Mouse (Mus musculus): ENCODE measurements around the gene Astn2. TPM values are rescaled to one million over a fixed set of nuclear protein-coding genes. Genes with fewer than 3 reads are reported as not detected.

Gene Astn2
- total RNA-seq, 2 experiments from 2014 or later, result 35.2 to 40.3 TPM

GRCm38 (mm10) chr4:65916027-65917008, 488.1 kb downstream of the Astn2 start:
- intact Hi-C loops (cut with DNase I), result no loop called here
- DNase-seq (ENCODE audit: extremely low spot score in 1 of 2, low spot score in 2 of 2), result no peak

DNA sequence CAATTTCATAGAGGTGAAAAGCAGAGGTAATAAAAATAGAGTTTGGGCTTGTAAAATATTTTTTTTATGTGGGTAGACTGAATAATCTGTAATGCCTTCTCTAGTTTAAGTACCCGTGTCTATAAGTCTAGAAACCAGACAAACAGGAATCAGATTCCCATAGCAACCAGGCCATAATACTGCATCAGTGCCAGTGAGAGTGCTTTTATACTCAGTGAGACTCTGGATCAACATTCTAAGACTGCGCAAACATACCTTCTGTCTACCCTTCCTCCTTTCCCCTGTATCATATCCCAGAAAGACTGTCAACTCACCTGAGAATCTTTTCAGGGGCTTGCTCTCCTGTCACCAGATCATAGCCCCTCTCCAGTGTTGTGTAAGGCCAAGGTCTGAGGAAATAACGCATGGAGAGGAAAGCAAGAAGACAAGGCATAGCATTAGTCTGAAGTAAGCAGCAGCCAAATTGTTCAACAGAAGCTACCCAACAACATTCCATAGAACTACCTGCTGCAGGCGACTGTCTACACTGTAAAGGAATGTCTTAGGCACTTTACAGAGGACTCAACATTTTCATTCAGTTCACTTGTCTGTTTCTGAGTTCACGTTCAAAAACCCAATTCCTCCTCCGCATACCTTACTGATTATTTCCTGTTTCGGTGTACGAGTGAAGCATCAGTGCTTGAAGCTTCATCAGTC, 492.0 kb downstream of the Astn2 start:
- DNase-seq (ENCODE audit: extremely low spot score in 1 of 2, low spot score in 2 of 2), result no peak
- intact Hi-C loops (cut with DNase I), result no loop called here

GRCm38 (mm10) chr4:65907660-65908059, 496.8 kb downstream of the Astn2 start:
- DNase-seq (ENCODE audit: extremely low spot score in 1 of 2, low spot score in 2 of 2), result no peak
- intact Hi-C loops (cut with DNase I), result no loop called here

DNA sequence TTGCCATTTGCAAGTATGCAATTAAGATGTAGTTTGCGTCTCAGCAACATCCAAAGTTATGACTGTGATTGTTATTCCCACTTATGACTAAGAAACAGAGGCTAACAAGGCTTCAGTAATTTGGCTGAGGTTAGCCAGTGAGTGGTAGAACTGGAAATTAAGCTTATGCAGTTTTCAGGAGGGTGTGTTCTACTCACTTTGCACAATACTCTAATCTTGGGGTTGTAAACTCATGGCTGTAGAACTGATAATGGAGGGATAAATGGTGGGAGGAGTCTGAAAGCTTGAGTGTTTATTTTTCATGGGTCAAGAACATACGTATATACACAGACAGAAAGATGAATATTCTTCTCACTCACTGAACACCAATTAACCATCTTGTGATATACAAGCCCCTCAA, 499.4 kb downstream of the Astn2 start:
- intact Hi-C loops (cut with DNase I), result no loop called here
- no peak for DNase-seq (ENCODE audit: extremely low spot score in 1 of 2, low spot score in 2 of 2)

- no peak for DNase-seq (ENCODE audit: extremely low spot score in 1 of 2, low spot score in 2 of 2)
- intact Hi-C loops (cut with DNase I), result no loop called here
These were observed 508.1 kb downstream of the Astn2 start for GRCm38 (mm10) chr4:65896092-65897027.

DNA sequence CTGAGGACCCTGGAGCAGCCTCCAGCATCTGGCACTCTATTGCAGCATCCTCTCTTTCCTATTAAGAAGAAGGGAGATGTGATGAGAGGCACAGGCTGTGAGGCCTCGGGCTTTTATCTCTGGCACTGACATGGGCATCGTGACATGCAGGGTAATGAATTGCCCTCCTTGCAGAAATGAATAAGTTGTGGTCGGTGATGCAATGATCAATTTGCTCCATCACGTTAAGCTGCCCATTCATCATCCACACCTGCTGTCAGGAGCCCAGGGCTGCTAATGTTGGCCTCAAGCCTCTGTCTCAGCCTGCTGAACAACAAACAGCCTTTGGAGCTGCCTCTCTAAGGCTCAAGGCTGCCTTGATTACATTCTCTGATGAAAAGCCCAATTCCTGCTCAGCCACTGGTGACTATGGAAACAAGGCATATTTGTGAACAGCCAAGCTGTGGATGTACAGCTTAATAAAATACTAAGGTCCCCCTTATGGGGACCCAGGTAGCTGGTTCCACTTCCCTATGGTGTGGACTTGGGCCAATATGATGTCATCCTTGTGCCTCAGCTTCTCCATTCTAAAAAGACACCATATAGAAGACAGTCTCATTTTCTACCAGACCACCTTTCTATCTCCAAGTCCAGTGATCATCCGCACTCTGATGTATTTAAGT, 515.9 kb downstream of the Astn2 start:
- intact Hi-C loops (cut with DNase I), result no loop called here
- DNase-seq (ENCODE audit: extremely low spot score in 1 of 2, low spot score in 2 of 2), result peak; percentile 17 to 33

- no peak for DNase-seq (ENCODE audit: extremely low spot score in 1 of 2, low spot score in 2 of 2)
- intact Hi-C loops (cut with DNase I), result no loop called here
These were observed 517.5 kb downstream of the Astn2 start for GRCm38 (mm10) chr4:65886862-65887261.

- DNase-seq (ENCODE audit: extremely low spot score in 1 of 2, low spot score in 2 of 2), result peak in 1 of 2 experiments; percentile 13
- intact Hi-C loops (cut with DNase I), result no loop called here
These were observed 518.5 kb downstream of the Astn2 start for GRCm38 (mm10) chr4:65885921-65886320.

- intact Hi-C loops (cut with DNase I), result no loop called here
- no peak for DNase-seq (ENCODE audit: extremely low spot score in 1 of 2, low spot score in 2 of 2)
These were observed 530.1 kb downstream of the Astn2 start for GRCm38 (mm10) chr4:65874236-65874781.

GRCm38 (mm10) chr4:65864551-65864950, 539.9 kb downstream of the Astn2 start:
- DNase-seq (ENCODE audit: extremely low spot score in 1 of 2, low spot score in 2 of 2), result no peak
- intact Hi-C loops (cut with DNase I), result no loop called here

GRCm38 (mm10) chr4:65843191-65843590, 561.2 kb downstream of the Astn2 start:
- intact Hi-C loops (cut with DNase I), result no loop called here
- no peak for DNase-seq (ENCODE audit: extremely low spot score in 1 of 2, low spot score in 2 of 2)

DNA sequence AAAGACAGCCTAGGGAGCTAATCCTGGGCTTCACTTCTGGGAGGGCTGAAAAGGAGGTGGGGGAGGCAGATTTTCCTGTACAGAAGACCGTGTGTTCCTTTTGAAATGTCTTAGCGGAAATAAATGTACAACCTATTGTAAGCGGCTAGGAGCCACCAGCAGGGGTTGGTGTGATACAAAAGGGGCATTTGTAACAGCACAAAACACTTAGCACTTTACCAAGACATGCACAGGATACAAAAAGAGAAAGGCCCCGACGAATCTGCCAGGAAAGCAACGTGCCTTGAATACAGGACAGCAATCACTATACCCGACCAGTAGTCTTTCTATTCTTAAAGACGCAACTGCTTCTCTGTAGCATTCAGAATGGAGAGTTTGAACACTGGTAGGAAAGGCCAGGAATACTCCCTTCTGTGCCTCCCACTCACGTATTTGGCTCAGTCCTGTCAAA, 564.8 kb downstream of the Astn2 start:
- intact Hi-C loops (cut with DNase I), result no loop called here
- peak; percentile 25 to 61 for DNase-seq (ENCODE audit: extremely low spot score in 1 of 2, low spot score in 2 of 2)

- intact Hi-C loops (cut with DNase I), result no loop called here
These were observed 565.6 kb downstream of the Astn2 start for GRCm38 (mm10) chr4:65838781-65839180.

GRCm38 (mm10) chr4:65832971-65833370, 571.4 kb downstream of the Astn2 start:
- DNase-seq (ENCODE audit: extremely low spot score in 1 of 2, low spot score in 2 of 2), result no peak
- intact Hi-C loops (cut with DNase I), result no loop called here

More at GRCm38 (mm10) chr4:65838781-65839180, 565.6 kb downstream of the Astn2 start:
- no peak for DNase-seq (ENCODE audit: extremely low spot score in 1 of 2, low spot score in 2 of 2)

DNA sequence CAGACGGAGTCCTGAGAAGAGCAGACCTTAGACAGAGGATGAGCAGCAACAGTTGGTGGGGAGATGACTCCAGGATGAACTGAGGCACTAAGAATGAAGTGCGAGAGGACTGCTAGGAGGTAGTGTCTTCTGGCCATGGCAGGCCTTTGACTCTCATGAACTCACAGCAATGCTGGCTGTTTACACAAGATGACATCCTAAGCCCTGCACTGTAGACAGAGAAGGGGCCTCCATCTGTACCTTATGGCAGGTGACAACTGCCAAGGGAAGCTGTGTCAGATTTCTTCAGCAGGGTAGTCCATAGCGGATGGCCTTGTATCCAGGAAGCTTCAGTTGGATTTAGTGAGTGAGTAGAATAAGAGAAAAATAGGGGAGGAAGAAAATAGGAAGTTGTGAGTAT, 572.5 kb downstream of the Astn2 start:
- intact Hi-C loops (cut with DNase I), result no loop called here

DNA sequence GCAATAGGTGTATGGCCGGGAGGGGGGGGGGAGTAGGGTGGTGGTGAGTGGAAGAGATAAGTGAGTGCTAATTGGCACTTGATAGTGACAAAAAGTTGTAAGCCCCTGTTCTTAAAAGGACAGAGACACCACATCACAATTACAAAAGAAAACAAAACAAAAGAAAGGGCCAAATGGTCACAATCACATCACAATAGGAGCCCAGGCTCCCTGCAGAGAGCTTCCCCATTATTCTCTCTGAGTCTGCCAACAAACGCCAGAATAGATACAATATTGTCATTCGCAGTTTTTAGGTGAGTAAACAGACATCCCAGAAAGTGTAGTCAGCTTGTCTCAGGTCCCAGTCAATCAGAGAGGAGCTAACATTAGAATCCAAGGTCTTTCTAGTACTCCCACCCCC, 573.9 kb downstream of the Astn2 start:
- DNase-seq (ENCODE audit: extremely low spot score in 1 of 2, low spot score in 2 of 2), result no peak
- intact Hi-C loops (cut with DNase I), result no loop called here

More for the DNA sequence above, 572.5 kb downstream of the Astn2 start:
- DNase-seq (ENCODE audit: extremely low spot score in 1 of 2, low spot score in 2 of 2), result no peak

- DNase-seq (ENCODE audit: extremely low spot score in 1 of 2, low spot score in 2 of 2), result no peak
- intact Hi-C loops (cut with DNase I), result no loop called here
These were observed 583.3 kb downstream of the Astn2 start for GRCm38 (mm10) chr4:65821070-65821469.

GRCm38 (mm10) chr4:65820236-65820635, 584.2 kb downstream of the Astn2 start:
- no peak for DNase-seq (ENCODE audit: extremely low spot score in 1 of 2, low spot score in 2 of 2)
- intact Hi-C loops (cut with DNase I), result no loop called here

All from left cerebral cortex, postnatal 10 days (tissue).